Mouse (Mus musculus): ENCODE measurements around the gene Cacnb4.

The Cacnb4 gene

DNA sequence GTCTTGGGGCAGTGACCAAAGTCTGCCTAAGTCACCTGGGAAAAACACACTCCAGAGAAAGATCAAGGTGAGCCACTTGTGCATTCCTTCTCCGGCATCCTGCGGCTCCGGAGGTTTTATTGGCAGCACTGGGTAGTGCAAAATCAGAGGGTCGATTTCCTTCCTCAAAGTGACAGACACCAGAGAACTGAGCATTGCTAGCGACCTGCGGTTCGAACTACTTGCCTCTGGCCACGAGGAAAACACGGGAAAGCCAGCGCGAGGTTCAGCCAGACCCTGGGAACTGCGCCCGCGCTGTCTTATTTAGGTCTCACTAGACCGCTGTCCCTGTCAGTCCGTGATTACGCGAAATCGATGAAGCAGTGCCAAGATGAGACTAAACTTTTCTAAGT lies 1.7 kb downstream of the Cacnb4 start:
- no peak for TF ChIP-seq GATA4 (IDR thresholded peaks at IDR 0.05; ENCODE audit: insufficient replicate concordance, low read length)

DNA sequence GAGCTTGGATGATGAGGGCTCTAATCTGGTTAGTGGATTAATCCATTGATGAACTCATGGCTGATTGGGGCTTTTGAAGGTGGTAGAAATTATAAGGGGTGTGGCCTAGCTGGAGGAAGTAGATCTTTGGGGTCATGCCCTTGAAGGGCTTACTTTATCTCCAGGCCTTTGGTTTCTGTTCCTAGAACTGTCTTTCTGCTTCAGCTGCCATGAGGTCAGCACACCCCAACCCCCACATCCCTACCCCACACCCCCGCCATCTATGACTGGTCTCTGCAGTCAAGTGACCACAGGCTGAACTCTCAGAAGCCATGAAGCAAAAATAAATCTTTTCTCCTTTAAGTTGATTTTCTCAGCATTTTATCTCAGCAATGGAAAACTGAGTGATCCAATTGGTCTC lies 3.5 kb downstream of the Cacnb4 start:
- TF ChIP-seq GATA4 (IDR thresholded peaks at IDR 0.05; ENCODE audit: insufficient replicate concordance, low read length): no peak

DNA sequence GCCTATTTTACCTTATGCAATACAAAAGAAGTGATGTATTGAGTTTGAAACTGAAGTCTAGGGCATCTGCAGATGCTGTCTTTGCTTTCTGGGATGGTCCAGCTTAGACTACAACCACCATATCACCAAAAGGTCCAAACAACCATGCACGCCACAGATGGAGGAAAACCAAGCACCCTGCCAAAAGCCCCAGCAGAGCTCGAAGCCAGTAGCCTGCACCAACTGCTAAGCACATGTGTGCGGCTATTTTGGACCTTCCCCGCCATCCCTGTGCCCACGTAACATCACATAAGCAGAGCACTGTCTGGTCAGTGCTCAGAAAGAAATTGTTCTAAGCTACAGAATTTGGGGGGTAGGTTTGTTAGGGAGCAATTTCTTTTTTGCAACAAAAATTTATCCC lies 5.9 kb downstream of the Cacnb4 start:
- TF ChIP-seq GATA4 (IDR thresholded peaks at IDR 0.05; ENCODE audit: insufficient replicate concordance, low read length): no peak

DNA sequence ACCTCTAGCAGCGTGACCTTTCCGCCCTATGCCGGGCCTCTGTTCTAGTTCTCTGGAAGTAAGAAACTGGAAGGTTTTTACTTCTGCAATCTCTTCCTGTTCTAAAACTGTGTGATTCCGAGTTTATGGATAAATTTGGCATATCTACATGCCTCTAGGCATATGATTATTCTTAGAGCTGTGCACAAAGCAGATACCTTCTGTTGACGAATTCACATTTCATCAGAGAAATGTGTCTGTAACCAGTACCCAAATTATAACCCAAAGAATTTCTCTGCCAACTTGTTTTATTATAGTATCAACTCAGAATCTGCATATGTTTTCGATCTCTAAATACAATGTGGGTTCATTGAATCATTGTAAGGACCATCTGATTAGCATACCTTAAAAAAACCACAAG lies 8.2 kb downstream of the Cacnb4 start:
- TF ChIP-seq GATA4 (IDR thresholded peaks at IDR 0.05; ENCODE audit: insufficient replicate concordance, low read length): no peak

DNA sequence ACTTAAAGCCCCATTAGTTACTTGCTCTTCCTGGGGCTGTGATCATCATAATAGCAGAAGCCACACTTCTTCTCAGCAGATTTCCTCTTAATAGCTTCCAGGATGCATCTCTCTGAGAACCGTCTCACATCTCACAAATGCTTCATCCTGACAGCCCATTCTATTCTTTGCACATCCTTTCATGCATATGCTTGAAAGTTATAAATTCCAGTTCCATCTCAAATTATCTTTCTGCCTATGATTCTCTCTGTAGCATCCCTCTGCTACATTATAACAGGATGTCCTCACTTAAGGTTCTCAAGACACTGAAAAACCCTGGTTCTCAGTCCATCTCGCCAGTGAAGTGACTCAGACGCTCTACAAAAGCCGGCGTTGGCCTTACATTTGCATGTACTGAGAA lies 19.9 kb downstream of the Cacnb4 start:
- no peak for TF ChIP-seq GATA4 (IDR thresholded peaks at IDR 0.05; ENCODE audit: insufficient replicate concordance, low read length)

DNA sequence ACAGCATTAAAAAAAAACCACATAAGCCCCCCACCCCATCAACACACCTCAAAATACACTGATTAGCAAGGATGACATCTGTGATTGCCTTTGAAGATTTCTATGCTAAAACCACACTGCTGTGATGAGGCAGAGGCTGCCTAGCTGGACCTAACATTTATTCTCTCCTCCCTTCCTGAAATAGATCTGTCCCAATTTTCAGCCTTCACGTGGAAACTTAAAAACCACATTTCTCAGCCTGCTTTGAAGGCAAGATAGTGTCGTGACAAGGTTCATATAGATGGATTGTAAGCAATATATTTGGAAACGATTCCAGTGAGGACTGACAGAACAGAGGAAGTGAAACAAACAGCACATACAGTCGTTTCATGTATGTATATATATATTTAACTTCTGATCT lies 22.1 kb downstream of the Cacnb4 start:
- TF ChIP-seq GATA4 (IDR thresholded peaks at IDR 0.05; ENCODE audit: insufficient replicate concordance, low read length): no peak

DNA sequence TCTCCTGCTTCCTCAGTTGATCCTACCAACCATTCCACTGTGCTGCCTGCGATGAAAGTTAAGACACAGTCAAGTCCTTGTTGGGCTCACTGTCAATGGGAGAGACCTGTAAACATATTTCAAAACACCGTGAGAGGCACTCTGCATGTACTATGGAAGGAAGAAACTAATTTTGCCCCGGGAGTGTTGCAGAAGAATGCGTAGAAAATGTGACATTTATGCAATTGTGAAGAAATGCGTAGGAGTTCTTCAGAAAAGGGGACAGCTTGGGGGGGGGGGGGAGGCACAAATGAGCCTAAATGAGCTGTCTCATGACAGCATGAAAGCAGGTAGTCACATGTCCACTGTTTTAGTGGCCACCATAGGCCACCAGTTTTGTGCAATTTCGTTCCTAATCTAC lies 25.1 kb downstream of the Cacnb4 start:
- no peak for TF ChIP-seq GATA4 (IDR thresholded peaks at IDR 0.05; ENCODE audit: insufficient replicate concordance, low read length)

DNA sequence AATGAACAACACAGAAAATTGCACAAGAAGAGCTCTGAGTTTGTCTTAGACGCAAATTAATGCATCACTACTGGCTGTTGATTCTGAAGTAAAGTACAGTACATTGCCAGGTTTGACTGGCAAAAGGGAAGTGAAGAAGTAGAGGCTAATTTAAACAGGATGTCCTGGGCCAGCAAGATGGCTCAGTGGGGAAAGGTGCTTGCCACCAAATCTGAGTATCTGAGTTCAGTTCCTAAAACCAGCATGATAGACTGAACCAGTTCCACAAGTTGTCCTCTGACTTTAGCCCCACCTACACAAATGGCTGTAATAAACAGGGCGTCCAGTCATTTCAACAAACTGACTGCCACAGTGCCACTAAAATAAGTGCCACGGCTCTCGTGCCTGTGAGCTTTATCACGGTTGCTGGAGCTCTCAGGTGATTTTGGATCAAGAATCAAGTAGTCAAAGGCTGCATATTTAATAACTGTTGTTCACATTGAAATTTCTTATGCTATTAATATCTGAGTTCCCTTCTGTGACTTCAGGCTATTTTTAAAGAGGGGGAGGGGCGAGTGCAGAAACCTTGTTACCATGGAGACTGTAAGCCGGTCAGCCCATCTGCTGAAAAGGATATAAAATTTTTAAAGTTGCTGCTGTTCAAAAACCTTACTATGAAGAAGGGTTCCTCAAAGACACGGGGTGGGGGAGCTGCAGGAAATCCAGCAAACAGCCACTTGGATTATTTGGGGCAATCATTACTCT lies 29.2 kb downstream of the Cacnb4 start:
- no peak for TF ChIP-seq GATA4 (IDR thresholded peaks at IDR 0.05; ENCODE audit: insufficient replicate concordance, low read length)

DNA sequence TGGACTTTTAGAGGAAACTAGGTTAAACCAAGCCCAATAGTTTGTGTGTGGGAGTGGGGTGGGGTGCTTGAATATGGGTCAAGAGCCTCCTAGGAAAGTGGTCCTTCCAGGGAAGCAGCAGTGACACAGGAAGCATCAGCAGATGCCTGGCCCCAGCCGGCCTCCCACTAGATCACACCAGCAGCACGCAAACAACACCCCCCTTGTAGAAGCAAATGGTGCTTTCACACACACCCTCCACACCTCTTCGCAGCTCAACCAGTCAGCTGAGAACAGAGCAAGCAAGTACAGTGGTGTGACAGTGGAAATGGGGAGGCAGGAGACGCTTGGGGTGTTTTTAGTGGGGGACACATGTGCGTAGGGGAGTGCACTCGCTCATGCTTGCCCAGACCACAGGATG lies 33.0 kb downstream of the Cacnb4 start:
- TF ChIP-seq GATA4 (IDR thresholded peaks at IDR 0.05; ENCODE audit: insufficient replicate concordance, low read length): no peak

DNA sequence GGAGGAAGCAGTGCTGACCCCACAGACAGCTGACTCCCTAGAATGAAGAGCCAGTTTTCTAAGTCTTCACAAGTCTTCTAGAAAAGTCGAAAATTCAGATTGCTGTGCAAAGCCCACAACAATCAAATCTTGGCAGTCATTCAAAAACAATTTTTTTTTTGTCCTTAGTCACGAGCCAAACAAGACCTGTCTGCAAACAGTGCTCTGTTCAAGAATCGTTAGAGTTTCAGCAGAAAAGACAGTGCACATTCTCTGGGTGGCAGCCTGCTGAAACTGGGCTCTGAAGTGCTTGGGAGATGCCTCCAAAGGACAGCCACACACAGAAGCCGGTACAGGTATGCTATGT lies 37.1 kb downstream of the Cacnb4 start:
- no peak for TF ChIP-seq GATA4 (IDR thresholded peaks at IDR 0.05; ENCODE audit: insufficient replicate concordance, low read length)

DNA sequence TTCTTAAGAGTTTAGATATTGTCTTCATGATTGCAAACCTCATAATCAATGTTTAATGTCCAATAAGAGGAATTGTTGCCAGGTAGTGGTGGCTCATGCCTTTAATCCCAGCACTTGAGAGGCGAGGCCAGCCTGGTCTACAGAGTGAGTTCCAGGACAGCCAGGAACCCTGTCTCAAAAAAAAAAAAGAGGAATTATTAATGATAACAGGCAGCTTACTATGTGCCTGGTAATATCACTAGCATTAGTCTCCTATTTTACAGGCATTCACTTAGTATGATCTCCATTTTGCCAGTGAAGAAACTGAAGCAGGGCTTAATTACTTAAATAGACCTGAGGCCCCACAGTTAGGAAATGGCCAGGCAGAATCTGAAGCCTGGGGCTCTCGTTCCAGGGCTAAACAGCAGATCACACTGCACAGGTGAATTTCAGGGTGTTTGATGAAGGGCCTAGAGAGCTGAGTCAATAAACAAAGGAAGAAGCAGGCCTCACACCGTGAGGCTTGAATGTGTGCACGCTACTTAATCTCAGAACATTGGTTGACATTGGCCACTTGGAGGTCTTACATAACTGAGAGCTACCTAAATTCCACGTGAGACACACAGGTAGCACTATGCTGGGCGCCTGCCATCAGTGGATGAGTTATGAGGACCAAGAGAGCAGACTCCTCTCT lies 37.6 kb downstream of the Cacnb4 start:
- TF ChIP-seq GATA4 (IDR thresholded peaks at IDR 0.05; ENCODE audit: insufficient replicate concordance, low read length): no peak

DNA sequence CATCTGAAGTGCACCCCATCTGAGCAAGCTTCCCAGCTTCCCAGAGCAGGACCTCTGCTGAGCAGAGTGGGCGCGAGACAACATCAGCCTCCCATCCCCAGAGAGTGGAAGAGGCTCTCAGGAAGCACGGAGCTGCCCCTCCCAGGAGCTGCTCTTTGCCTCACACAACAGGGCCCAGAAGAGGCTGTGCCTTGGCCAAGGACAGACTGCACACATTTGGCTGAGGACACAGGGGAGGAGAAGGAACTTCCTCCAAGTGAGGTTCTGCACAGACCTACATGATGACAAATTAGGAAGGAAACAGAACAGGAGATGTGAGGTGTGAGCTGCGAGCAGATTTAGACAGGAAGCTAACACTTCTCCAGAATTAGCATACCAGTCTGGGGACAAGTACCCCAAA lies 38.4 kb downstream of the Cacnb4 start:
- no peak for TF ChIP-seq GATA4 (IDR thresholded peaks at IDR 0.05; ENCODE audit: insufficient replicate concordance, low read length)

DNA sequence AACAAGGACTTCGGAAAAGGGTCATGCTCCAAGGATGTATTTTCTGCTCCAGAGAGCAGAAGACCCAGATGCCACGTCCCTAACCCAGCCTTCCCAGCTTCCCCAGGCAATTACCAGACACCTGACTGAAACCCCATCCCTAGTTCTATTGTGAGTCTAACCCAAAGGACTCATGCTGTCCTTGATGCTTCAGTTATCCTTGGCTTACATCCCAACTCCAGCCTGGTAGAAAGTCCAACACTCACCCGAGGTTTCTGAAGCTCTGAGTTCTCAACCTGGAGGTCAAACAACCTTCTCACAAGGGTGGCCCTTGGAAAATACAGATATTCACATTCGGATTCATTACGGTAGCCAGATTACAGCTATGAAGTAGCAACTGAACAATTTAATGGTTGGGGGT lies 40.6 kb downstream of the Cacnb4 start:
- no peak for TF ChIP-seq GATA4 (IDR thresholded peaks at IDR 0.05; ENCODE audit: insufficient replicate concordance, low read length)

DNA sequence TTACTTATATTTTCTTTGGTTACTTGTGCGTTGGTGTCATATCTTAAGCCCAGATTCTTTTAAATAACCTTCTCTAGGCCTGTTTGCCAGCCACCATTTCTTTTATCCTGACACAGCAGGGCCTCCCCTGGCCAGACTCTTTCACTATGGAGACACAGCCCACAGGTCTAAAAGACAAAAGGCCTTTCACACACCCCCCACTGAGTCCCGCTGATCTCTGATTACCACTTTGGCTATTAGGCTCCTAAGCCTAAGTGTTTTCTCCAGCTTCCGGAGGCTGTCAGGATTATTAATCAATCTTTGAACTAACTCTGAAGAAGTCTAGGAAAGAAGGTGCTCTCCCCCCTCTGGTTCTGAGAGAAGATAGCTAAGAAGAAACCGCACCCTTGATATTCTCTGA lies 41.3 kb downstream of the Cacnb4 start:
- TF ChIP-seq GATA4 (IDR thresholded peaks at IDR 0.05; ENCODE audit: insufficient replicate concordance, low read length): no peak

DNA sequence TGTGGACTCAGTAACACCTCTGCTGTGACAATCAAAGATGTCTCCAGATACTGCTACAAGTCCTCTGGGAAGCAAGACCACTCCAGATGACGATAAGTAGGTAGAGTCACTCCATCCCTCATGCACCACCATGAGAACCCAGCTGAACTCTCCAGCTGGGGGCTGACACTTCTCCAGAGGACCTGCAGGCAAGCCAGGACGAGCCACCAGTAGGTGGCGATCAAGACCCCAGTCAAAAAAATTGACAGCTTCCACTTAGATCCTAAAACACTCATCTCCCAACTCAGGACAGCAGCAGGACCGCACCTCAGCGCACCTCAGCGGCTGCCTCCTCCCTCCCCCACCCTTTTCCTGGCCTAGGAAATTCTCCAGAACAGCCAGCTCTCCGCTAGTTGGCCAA lies 43.8 kb downstream of the Cacnb4 start:
- TF ChIP-seq GATA4 (IDR thresholded peaks at IDR 0.05; ENCODE audit: insufficient replicate concordance, low read length): no peak

DNA sequence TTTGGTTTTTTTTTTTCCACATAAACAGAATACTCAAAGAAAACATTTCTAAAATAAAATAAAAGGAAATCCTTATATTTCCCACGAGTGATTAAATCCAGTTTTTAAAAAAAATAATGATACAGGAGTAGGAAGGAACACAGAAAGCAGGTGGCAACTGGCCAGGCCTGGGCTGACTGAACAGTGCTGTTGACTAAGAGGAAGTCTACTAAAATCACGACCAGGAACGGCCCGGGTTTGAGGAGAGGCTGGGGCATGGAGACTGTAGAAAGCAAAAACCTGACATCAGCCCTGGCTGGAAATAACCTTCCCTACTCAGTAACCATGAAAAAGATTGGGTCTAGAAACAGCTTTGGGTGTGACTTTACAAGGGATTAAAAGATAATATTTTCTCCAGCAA lies 48.4 kb downstream of the Cacnb4 start:
- TF ChIP-seq GATA4 (IDR thresholded peaks at IDR 0.05; ENCODE audit: insufficient replicate concordance, low read length): no peak

DNA sequence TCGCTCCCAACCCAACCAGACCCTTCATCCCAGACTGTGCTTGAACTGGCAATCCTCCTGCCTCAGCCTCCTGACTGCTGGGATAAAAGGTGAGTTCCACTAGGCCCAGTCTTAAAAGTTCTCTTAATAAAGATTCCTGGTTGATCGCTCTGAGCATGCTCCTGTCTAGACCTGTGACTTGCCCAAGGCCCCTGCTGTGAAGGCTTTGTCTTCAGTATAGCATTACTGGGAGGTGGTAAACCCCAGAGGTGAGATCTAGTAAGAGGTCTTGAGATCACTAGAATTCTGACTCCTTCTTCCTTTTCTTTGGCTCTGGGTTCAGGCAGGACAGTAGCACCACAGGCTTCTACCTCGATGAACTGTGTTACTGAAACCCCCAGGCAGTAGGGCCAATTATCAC lies 50.4 kb downstream of the Cacnb4 start:
- no peak for TF ChIP-seq GATA4 (IDR thresholded peaks at IDR 0.05; ENCODE audit: insufficient replicate concordance, low read length)

All from liver, adult (tissue).